Mouse (Mus musculus) right cerebral cortex, postnatal 10 days (tissue): Measurements from ENCODE around the gene Cnn2.
A peak's percentile ranks its signal among the peaks of the same experiment; 100 is the strongest.

ENCODE experiments used
- DNase-seq, 2 experiments: peaks; one replicate each; pipeline ENCODE4 v3.0.0; 2021; ENCODE audit warnings: low spot score in 2 of 2

The Cnn2 gene

DNA sequence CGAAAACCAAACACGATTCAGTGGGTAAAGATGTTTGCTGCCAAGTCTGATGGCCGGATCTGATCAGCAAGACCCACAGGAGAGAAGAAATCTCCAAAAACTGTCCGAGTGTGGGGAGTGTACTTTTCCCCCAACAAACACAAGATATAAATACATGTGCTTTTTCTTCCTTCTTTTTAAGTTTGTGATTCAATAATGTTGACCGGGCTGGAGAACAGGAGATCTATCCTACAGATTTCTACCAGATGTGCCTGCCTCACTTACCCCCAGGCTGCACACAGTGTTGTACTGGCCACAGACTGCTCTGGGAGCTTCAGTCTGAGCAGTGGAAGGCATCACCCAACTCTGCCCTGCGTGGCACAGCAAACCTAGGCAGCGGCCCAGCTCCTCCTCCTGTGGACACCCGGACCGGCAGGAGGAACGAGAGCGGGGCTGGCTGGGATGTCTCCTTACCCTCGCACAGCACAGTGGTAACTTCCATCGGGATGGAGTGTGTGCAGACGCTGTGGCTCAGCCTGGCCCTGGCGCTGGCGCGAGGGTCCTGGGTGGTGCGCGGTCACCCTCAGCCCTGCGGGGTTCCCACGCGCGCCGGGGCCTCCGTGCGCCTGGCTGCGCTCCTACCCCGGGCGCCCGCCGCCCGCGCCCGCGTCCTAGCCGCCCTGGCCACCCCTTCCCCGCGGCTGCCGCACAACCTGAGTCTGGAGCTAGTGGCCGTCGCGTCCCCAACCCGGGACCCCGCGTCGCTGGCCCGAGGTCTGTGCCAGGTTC, 17.8 kb upstream of the Cnn2 start, which contains the start of gene Grin3b:
Gene Grin3b, plus strand, starts transcription at position 301 of the 768 bp plus-strand sequence.
- no peak for DNase-seq

DNA sequence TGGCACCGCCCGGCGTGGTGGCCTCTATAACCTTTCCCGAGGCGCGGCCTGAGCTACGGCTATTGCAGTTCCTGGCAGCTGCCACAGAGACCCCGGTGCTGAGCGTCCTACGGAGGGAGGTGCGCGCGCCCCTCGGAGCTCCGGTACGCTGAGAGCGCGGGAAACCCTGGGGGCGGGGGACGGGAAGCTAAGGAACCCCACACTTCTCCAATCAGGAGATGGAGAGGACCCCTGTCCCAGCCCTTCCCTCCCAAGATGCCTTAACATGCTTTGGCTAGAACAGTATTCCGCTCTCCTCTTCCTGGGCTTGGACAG, 17.2 kb upstream of the Cnn2 start:
- no peak for DNase-seq

DNA sequence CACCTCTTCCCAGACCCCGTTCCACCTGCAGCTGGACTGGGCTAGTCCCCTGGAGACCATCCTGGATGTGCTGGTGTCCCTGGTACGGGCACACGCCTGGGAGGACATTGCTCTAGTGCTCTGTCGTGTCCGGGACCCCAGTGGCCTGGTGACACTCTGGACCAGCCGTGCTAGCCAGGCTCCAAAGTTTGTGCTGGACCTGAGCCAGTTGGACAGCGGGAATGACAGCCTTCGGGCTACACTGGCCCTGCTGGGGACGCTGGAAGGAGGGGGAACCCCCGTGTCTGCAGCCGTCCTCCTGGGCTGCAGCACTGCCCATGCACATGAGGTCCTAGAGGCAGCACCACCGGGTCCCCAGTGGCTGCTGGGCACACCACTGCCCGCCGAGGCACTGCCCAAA, 15.6 kb upstream of the Cnn2 start:
- DNase-seq: no peak

DNA sequence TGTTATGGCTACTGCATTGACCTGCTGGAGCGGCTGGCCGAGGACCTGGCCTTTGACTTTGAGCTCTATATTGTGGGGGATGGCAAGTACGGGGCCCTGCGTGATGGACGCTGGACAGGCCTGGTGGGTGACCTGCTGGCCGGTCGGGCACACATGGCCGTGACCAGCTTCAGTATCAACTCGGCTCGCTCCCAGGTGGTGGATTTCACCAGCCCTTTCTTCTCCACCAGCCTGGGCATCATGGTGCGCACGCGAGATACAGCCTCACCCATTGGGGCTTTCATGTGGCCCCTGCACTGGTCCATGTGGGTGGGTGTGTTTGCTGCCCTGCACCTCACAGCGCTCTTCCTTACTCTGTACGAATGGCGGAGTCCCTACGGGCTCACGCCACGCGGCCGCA, 14.3 kb upstream of the Cnn2 start:
- no peak for DNase-seq

DNA sequence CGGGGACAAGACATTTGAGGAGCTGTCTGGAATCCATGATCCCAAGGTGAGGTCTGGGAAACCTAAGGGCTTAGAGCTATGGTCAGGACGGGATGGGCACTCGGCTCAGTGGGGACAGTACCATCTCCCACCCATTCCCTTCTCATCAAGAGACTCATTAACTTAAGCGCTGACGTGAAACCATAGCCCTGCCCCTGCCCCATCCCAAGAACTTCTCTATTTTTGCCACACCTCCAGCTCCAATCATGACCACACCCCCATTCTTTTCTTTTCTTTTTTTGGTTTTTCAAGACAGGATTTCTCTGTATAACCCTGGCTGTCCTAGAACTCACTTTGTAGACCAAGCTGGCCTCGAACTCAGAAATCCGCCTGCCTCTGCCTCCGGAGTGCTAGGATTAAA, 13.7 kb upstream of the Cnn2 start:
- no peak for DNase-seq

DNA sequence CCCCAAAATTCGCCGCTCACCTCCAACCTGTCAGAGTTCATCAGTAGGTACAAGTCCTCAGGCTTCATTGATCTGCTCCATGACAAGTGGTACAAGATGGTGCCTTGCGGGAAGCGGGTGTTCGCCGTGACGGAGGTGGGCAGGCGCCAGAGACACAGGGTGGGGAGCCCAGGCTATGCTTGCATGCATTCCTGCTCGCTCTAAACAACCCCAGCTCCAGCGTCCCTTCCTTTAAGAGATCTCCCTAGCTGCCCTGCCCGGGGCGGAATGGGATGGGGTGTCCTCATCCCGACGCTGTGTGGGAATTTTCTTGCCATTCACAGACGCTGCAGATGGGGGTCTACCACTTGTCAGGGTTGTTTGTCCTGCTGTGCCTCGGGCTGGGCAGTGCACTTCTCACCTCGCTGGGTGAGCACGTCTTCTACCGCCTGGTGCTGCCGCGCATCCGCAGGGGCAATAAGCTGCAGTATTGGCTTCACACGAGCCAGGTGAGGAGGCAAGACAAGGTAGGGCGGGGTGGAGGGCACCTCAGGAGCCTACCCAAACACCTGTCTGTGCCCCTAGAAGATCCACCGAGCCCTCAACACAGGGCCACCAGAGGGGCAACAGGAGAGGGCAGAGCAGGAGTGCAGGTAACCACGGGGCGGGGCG, 12.2 kb upstream of the Cnn2 start:
- DNase-seq: no peak

DNA sequence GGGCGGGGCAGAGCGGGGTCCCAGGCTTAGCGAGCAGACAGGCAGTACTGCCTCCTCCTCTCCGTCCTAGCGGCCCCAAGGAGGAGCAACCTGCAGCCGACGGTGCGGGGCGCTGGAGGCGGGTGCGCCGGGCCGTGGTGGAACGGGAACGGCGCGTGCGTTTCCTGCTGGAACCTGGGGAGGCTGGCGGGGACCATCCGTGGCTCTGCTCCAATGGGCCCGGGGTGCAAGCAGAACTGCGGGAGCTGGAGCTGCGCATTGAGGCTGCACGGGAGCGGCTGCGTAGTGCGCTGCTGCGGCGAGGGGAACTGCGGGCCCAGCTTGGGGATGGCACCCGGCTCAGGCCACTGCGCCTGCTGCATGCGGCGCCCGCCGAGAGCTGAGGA, 11.7 kb upstream of the Cnn2 start:
- DNase-seq: no peak

DNA sequence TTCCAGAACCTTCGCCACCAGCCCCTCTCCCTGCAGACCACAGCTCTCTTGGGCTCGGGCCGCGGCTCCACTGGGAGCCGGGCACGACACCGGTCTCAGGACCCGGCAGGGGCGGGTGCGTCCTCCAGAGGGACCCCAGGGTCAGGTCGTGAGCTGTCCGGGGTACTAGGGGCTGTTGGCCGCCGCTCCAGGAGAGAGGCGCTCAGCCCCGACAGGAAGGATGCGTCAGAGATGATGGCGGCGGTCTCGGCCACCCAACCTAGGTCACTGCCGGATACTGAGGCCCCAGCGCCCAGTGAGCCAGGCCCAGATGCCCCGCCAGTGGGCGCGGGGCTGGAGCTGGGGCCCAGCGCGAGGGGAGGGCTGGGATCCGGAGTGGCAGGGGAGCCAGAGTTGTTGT, 11.1 kb upstream of the Cnn2 start:
- no peak for DNase-seq

DNA sequence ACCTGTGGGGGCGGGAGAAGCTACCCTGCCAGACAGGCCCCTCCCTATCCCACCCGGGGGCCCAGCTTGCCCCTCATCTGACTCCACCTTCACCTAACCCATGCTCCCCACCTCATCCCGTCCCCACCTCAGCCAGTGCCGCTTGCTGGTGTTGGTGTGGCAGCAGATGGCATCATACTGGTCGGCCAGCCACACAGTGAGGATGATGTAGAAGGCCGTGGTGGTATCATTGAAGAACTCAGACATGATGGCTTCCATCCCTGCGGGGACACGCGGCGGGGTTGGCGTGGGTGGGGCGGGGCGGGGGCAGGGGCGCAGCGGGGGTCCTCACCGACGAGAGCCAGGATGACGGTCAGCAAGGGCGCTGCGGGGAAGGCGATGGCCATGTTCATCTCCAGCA, 10.3 kb upstream of the Cnn2 start:
- no peak for DNase-seq

DNA sequence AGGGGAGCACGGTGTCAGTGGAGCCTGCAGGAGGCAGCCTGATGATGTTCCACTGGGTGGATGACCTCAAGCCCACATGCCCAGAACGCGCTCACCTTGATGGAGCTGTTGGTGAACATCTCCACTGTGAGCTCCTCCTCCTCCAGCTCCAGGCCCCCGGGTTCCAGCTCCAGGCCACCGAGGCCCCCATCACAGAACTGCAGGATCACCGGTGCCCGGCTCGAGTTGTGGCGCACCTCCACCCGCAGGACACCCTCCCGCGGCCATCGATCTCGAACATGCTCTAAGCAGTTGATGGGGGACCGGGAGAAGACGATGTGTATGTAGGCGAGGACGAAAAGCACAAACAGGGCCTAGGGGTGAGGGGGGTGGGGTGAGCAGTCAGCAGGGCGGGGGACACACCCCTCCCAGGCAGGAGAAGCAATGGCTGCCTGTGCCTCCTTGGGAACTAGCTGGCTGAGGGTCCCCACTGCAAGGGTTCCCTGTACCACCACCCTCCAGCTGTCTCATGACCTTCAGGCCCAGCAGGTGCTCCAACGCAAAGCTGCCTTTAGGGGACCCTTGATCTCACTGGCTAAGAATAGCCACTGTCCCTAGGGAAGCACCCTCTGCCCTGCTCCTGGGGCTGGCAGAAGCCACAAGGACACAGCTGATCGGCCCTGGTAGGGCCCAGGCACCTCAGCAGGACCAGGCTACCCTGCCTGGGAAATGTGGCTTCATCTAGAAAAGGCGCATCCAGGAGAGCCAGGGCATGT, 8.8 kb upstream of the Cnn2 start:
- DNase-seq: no peak

DNA sequence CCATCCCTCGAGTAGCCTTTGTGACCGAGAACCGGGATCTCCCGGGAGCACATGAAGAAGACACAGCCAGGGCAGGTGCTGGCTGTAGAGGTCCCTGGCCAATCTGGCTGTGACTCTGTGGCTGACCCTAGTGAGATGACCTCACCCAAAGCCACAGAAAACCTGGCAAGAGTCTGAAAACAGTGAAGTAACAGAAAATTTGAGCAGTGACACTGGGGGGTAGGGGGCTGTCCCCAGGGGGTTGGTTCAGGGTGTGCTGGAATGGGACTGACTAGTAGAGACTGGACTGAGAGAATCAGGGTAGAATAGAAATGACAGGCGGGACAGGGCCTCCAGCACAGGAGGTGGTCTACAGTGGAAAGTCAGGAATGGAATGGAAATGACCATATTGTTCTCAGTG, 5.2 kb upstream of the Cnn2 start:
- DNase-seq: no peak

DNA sequence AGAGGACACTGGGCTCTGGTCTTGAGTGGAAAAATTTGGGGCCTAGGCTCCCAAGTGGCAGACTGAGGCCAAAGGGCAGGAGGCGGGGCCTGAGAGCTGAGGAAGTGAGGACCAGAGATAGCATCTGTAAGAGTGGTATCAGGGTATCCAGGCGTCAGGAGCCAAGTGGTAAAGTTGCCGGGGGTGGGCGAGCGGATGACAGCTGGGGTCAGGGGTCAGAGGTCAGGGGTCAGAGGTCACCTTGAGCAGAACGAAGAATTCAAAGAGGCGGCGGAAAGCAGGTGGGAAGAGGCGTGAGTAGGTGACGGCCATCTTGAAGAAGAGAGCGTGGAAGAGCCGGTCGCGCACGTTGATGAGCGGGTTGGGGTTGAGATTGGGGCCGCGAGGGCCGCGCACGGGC, 4.7 kb upstream of the Cnn2 start:
- DNase-seq: peak; percentile 82 to 89

DNA sequence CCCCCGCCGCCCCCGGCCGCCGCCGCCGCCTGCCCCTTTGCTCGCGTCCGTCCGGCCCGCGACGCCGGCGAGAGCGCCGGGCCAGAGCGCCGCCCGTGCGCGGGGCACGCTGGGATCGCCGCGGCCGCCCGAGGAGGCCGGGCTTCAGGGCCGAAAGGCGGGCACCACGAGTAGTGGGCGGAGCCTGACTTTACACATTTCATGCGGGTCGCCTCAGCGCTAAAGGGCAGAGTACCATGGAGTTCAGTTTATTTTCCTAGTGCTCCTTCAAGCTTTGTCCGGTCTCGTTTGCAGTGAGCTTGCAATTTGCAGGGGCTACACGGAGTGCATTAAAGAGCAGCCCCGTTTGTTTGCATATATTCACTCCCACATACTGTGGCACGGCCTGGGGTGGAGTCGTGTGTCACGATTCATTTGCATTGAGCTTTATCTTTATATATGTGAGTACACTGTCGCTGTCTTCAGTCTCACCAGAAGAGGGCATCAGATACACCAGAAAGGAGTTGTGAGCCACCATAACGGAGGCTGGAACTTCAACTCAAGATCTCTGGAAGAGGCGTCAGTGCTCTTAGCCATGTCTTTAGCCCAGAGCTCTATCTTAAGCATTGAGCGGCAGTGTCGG, 4.1 kb upstream of the Cnn2 start, which contains the start of gene Tmem259:
Gene Tmem259, minus strand, starts transcription at position 136 of the 622 bp plus-strand sequence.
- peak; percentile 90 to 91 for DNase-seq

DNA sequence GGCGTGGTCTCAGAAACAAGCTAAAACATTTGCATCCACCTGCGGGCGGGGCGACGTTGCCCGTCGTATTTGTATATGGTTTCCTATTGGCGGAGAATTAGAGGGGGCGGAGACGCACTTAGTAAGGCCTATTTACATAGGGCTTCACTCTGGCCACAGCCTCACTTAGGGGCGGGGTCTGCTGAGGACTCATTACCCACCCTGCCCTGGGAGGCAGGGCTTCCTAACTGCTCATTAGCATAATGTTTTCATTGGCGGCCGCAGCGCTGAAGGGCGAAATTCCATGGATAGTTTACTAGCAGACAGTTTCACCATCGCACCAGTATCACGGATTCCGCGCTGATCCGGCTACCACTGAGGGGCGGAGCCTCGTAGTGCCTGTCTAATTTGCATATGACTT, 3.5 kb upstream of the Cnn2 start:
- DNase-seq: peak; percentile 96 to 99

DNA sequence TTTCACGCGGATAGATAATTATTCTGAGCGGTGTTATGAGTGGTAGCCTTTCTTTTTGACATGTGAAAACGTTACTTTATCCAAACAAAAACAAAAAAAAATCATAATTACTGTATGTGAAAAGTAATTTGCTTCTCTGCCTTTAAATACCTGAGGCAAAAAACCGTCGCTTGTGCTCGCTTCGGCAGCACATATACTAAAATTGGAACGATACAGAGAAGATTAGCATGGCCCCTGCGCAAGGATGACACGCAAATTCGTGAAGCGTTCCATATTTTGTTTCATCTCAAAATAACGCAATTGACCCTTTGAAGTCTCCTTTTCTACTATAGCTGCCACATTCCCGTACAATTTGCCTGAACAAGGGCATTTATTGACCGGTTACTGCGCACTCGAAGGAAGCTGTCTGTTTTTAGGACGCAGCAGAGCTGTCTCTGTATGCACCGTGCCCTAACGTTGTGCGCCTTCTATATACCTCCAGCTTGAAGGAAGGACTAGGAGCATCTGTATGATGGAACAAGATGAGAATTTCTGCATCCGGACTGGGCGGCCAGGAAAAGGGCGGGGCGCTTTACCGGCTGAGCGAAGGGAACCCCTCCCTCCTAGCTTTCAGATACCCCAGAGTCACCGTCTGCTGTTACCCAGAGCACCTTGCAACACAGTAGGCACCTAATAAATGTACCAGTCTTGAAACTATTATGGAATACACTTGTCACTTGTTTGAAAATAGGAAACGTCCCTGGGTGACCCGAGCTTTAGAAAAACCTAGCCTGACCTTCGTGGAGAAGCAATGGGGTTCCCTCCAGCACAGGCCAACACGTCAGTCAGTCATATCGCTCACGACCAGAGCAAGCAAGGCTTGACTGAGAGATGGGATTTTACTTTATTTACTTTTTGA, 2.8 kb upstream of the Cnn2 start:
- DNase-seq: peak; percentile 69 to 78

DNA sequence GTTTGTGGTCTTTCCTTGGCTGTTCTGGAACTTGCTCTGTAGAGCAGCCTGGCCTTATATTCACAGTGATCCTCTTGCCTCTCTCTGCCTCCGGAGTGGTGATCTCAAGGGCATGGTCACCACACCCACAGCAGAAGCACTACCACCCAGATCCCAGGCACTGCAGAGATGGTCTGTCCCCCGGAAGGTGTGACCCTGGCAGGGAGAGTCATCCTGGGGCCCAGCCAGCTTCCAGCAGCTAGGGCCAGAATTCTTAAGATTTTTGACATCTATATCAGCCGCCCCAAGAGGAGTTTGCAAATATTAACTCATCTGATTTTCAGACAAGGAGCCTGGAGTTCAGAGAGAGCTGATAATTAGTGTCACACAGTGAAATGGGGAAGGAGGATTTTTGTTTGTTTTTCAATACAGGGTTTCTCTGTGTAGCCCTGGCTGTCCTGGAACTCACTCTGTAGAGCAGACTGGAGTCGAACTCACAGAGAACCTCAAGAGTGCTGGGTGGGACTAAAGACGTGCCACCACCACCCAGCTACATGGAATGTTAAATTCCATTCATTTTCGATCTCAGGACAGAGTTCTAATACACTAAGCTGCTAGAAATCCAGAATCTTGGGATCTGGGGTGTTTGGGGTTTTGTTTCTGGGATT, 2.0 kb upstream of the Cnn2 start:
- no peak for DNase-seq

DNA sequence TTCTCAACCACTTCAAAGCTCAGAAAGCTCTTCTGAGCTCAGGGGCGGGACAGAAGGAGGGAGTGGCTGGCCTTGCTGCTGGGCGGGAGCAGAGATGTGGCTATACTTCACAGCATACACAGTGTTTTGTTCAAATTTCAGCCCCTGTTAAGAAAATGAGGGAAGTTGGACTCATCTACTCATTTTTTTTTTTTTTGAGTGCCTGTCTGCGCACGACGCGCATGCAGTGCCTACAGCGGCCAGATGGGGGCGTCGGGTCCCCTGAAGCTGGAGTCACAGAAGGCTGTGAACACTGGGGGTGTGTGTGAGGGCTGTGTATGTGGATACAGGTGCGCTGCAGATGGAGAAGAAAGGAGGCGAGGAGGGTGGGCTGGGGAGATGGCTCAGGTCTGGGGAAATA, 1.4 kb upstream of the Cnn2 start:
- DNase-seq: peak; percentile 83 to 87

DNA sequence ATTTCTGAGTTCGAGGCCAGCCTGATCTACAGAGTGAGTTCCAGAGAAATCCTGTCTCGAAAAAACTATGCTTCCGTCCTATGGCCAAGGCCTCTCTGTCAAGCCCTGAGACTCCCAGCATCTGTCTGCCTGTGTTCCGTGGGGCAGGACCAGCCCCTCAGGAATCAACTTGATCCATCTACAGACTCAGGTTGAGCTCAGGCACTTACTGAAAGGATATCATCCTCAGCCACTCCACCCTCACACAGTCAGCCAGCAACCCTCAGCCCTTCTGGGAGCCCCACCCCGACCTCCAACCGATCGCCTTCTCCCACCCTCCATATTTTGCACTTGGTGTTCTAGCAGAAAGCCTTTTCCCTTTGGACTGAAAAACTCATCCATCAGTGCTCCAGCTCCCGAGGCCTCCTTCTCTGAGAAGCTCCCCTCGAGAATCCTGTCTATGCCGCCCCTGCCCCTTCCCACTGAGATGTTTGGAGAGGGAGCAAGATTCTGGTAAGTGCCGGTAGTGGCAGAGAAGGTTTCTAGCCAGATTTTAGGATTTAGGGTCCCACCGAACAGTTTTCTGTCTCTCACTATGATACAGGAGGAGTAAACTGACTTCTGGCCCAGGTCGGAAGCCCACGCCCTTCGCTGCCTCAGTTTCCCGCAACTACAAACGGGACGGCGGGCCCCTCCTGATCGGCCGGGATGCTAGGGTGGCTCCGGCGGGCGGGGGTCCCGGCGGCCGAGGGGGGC, 446 bp upstream of the Cnn2 start:
- no peak for DNase-seq

DNA sequence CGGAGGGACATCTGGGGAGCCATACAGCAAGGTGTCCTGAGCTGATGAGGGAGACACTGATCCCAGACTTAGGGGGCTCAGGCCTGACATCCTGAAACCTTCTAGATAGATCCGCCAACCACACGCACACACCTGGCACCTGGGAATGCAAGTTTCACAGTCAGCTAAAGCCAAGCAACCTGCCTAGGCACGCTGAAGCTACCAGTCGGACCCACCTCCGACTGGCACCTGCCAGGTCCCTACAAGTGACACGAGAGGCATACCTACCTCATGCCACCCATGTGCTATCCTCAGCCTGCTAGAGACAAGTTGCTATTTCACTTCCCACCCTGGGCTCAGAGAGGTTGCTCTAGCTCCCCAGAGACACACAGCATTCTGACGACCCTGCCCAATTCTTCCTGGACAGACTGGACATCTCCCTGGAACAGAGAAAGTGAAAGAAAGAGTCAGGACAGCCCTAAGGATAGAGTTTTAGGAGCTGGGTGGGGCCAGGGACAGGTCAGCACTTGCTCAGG, 945 bp downstream of the Cnn2 start:
- no peak for DNase-seq

DNA sequence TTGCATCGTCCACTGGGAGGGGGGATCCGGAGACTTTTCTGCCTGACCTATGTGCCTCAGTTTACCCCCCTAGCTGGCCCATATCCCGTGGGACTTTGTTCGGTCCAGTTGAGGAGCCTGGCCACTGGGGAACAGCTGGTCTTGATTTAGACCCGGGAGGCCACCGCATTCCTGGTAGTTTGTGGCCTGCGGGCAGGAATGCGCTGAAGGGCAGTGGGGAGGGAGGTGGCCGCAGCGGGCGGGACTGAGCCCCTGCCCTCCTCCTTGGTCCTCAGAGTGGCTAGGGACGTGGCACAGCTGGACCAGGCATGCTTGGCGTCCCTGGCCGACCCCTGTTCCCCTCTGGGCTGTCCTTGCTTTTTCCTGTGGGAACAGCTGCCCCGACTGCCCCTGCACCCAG, 1.5 kb downstream of the Cnn2 start:
- DNase-seq: no peak
